Mouse (Mus musculus): Measurements from ENCODE around the gene Ctss. TPM values are rescaled to one million over a fixed set of nuclear protein-coding genes. Genes with fewer than 3 reads are reported as not detected.
"Not testable (repeated sequence)": the region's sequence is repeated elsewhere in the genome, so short reads cannot be mapped to it uniquely, and the experiment has no call there.

The Ctss gene
- total RNA-seq, 2 experiments from 2014 or later: 26.1 to 74.5 TPM

- ATAC-seq (replicated peaks; ENCODE audit: poor library complexity, severe bottlenecking): no peak
Measured at GRCm38 (mm10) chr3:95531025-95531424, 4.4 kb downstream of the Ctss start.

DNA sequence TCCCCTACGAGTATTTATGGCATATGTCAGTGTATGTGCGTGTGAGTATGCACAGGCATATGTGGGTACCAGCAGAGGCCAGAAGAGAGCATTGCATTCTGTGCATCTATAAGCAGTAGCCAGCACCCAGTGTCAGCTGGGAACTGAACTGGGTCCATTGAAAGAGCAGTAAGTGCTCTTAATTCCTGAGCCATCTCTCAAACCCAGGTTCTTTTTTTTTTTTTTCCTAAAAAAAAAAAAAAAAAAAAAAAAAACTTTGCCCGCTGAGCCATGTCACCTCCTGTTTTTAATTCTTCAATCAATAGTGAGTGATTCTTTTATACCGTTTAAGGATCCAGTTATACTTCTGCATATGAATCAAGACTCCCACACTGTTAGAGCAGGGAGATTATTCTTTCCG lies 6.8 kb downstream of the Ctss start:
- no peak for ATAC-seq (replicated peaks; ENCODE audit: poor library complexity, severe bottlenecking)

DNA sequence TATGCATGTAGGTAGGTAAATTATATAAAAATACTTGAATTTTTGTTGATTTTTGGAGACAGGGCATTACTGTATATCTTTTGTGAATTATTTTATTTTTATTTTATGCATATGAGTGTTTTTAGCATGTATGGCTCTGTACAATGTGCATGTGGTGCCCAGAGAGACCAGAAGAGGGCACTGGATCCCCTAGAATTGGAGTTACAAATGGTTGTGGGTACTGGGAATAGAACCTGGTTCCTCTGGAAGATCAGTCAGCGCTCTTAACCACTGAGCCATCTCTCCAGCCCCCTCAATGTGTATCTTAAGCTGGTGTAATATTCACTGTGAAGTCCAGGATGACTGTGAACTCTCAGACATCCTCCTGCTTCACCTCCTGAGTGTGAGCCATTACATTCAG lies 8.3 kb downstream of the Ctss start:
- ATAC-seq (replicated peaks; ENCODE audit: poor library complexity, severe bottlenecking): no peak

DNA sequence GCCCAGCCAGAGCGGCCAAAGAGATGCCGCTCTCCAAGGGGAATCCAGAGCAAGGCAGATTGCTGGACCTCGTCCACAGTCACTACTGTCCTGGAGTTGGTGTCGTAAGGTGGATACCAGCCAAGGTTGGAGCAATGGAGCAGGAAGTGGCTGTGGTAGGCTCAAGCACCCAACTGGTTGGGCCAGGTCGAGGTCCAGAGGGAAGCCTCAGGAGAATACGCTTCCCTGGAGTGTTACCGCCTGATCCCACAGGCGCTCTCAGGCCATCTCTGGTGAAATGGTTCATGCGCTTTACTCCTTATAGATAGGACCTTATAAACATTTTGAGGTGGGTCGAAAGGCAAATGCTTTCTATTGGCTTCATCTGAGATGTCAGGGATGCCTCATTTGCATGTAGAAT lies 12.3 kb downstream of the Ctss start:
- peak; percentile 44; the same call in 1 of the 2 replicates for ATAC-seq (replicated peaks; ENCODE audit: poor library complexity, severe bottlenecking)

DNA sequence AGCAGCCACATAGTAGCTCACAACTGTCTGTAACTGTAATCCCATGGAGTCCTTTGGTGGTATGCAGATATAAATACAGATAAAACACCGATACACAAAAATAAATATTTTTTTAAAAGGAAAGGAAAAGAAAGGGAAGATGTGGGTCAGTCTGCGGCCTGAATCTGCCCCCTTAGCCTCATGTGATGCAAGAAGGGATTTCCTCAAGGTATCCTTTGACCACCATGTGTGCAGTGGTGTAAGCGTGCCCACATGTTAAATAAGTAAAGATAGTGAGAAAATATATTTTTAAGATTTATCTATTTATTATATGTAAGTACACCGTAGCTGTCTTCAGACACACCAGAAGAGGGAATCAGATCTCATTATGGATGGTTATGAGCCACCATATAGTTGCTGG lies 13.3 kb downstream of the Ctss start:
- peak; percentile 58 for ATAC-seq (replicated peaks; ENCODE audit: poor library complexity, severe bottlenecking)

- not testable (repeated sequence) for ATAC-seq (replicated peaks; ENCODE audit: poor library complexity, severe bottlenecking)
Measured at GRCm38 (mm10) chr3:95541186-95541585, 14.6 kb downstream of the Ctss start.

GRCm38 (mm10) chr3:95542171-95542570 lies 15.6 kb downstream of the Ctss start:
- no peak for ATAC-seq (replicated peaks; ENCODE audit: poor library complexity, severe bottlenecking)

- no peak for ATAC-seq (replicated peaks; ENCODE audit: poor library complexity, severe bottlenecking)
Measured at GRCm38 (mm10) chr3:95542981-95543380, 16.4 kb downstream of the Ctss start.

- no peak for ATAC-seq (replicated peaks; ENCODE audit: poor library complexity, severe bottlenecking)
Measured at GRCm38 (mm10) chr3:95550176-95550575, 23.6 kb downstream of the Ctss start.

DNA sequence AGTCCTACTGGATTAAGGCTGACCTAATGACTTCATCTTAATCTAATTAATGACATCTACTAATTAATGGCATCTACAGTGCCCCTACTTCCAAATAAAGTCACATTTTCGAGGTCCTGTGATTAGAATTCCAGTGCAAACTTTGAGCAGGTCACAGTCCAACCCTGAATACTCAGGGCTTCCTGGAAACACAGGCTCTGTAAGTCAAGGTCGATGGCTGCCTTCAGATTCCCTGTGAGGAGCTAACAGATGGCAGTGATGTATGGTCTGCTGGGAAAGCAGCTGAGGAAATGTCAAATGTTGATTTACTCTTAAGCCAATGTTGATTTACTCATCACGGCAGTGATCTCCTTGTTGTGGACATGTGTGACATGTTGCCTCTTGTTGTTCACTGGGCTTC lies 27.4 kb downstream of the Ctss start:
- no peak for ATAC-seq (replicated peaks; ENCODE audit: poor library complexity, severe bottlenecking)

DNA sequence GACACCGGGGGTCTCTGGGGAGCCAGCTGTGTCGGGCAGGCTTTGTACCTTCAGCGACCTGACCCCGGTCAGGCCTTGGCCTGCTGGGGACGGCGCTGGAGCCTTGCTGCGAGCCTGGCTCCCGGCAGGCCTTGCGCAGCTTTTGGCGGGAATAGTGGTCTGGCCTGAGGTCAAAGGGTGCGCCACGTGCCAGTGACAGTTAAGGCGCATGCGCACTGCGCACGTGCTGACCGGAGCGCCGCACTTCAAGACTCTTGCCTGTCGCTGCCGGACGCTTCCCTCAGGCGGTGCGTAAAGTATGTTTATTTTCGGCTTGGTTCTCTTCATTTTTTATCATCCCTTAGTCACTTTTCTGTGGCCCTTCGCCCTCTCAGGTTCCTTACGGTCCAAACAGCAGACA lies 32.9 kb downstream of the Ctss start, which contains the start of gene Hormad1:
Gene Hormad1 (plus strand): TSS at position 241 of the 400 bp plus-strand sequence.
- no peak for ATAC-seq (replicated peaks; ENCODE audit: poor library complexity, severe bottlenecking)

DNA sequence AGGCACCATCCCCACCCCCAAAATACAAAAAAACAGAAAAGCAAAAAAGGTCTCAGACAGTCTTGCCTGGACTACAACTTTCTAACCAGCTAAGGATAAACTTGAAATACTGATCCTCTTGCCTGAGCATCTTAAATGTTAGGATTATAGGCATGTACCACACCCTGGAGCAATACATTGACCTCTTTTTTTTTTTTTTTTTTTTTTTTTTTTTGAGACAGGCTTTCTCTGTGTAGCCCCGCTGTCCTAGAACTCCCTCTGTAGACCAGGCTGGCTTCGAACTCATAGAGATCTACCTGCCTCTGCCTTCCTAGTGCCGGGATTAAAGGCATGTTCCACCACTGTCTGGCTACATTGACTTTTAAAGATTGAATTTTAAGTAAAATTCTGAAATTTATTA lies 34.2 kb downstream of the Ctss start:
- ATAC-seq (replicated peaks; ENCODE audit: poor library complexity, severe bottlenecking): no peak

DNA sequence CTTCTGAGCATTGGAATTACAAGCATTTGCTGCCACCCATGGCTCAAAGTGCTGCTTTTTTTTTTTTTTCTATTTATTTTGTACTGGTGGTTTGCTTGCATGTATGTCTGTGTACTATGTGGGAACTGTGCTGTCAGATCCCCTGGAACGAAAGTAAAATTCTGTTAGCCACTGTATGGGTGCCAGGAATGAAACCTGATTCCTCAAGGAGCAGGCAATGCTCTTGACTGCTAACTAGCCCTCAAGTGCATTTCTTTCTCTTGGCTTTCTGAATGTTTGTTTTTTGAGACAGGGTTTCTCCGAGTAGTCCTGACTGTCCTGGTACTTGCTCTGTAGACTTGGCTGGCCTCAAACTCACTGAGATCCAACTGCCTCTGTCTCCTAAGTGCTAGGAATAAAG lies 35.2 kb downstream of the Ctss start:
- no peak for ATAC-seq (replicated peaks; ENCODE audit: poor library complexity, severe bottlenecking)

DNA sequence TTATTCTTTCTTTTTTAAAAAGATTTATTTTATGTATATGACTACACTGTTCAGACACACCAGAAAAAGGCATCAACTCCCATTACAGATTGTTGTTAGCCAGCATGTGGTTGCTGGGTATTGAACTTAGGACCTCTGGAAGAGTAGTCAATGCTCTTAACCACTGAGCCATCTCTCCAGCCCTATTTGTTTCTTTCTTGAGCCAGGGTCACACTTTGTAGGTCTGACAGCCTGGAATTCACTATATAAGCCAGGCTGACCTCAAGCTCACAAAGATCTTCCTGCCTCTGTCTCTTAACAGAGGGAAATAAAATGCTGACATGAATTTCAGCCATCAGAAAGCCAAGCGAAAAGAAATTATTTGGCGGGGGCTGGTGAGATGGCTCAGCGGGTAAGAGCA lies 43.0 kb downstream of the Ctss start:
- no peak for ATAC-seq (replicated peaks; ENCODE audit: poor library complexity, severe bottlenecking)

DNA sequence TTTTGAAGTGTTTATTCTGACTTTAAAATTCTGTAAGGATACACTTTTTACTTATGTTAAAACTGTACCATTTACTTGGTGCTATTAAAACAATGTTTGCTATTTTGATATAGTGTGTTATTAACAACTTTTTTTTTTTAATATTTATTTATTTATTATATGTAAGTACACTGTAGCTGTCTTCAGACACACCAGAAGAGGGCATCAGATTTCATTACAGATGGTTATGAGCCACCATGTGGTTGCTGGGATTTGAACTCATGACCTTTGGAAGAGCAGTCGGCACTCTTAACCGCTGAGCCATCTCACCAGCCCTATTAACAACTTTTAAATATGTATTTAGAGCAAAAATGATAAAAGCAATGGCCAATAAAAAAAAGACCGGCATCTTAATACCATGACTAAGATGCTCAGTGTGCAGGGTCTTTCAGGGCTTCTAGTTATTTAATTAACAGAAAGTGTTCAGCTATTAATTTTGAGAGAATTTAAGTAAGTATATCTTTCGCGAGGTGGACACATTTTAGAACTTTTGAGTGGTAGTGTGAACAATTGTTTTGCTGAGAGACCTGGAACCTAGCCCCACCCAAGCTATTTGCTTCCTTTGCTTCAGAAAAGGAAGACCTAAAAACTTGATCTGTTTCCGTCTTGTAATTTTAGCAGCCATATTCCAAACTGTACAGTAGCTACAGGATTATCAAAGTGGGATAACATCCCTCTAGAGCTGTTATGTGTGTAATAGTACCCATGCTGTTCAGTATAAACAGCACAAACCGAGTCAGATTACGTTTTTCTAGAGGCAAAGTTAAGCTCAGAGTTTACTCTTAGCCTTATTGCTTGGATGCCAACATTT lies 61.4 kb downstream of the Ctss start:
- ATAC-seq (replicated peaks; ENCODE audit: poor library complexity, severe bottlenecking): no peak; the same call in 1 of the 2 replicates

DNA sequence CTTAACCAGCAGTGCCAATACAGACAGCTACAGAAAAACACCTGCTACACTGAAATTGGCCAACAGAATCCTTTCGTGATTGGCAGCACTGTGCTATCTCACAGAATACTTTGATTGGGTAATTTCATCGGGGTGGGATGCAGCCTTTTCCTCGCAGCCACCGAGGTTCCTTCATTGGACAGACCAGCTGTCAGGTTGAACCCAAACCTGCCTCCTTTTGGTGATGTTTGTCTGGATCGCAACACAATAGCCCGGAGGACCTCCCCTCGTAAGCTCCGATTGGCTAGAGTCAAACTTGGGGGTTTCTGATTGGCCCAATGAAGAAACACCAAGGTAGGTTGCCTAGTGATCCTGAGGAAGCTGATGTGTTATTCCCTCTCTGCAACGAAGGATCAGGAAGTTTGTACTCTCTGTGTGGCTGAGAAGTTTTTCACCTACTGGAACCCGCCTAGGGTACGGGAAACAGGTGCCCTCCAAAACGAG lies 62.1 kb downstream of the Ctss start, which contains the start of gene Golph3l:
Gene Golph3l (plus strand): TSS at position 331 of the 483 bp plus-strand sequence.
- ATAC-seq (replicated peaks; ENCODE audit: poor library complexity, severe bottlenecking): peak; percentile 100

DNA sequence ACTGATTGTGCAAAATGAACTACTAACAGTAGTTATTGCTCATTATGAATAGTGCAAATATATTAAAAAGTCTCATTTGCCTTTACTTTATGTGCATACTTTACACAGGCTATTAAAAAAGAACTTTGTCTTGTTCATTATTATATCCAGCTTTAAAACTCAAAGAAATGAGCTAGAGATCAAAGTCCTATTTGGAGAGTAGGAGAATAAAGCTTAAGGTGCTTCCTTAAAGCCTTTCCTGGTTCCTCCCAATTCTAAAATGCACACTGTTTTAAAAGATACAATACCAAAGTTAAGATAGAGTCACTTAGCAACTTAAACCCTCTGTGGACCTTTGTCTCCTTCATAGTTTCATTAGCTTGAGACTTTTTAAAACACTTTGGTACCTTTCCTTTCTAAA lies 72.1 kb downstream of the Ctss start:
- ATAC-seq (replicated peaks; ENCODE audit: poor library complexity, severe bottlenecking): no peak

DNA sequence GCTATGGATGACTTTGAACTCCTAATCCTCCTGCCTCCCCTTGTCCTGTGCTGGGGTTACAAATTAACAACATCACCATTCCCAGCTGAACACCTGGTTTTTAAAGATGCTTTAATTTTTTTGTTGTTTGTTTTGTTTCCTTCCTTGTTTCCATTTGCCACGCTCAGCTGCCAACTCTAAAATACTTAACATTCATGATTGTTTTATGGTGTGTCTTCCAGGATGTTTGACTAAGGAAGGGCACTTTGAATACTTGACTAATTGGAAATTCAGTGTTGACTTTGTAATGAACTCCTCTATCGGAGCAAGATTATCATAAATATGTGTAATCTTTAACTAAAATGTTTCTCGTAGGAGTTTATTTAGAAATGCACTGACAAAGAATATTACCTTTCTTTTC lies 74.7 kb downstream of the Ctss start:
- no peak for ATAC-seq (replicated peaks; ENCODE audit: poor library complexity, severe bottlenecking)
